Mouse (Mus musculus): ENCODE measurements at regions not wholly inside any gene's neighbourhood (a gene's known extent, or its start where the extent isn't known, plus 50 kb on each side); places are given as distances from the start of the nearest gene placed in this dataset.

GRCm38 (mm10) chr5:111931733-111932132 lies 198.0 kb downstream of the Gm26897 start:
- WGBS = 78% methylated on average over 3 of the region's 3 CpGs
- Histone ChIP-seq H3K9me3 (no peaks in the 10 kb centered on the region), H3K27ac (no peak overlapping the region), H3K9ac (no peak overlapping the region), H3K27me3 (no peaks in the 10 kb centered on the region), H3K4me2 (no peak overlapping the region), H3K4me3 (no peak overlapping the region), H3K36me3 (no peaks in the 10 kb centered on the region), H3K4me1 (no peaks in the 10 kb centered on the region)
- no peak for ATAC-seq (ENCODE audit: borderline replicate concordance, extremely low read depth, low FRiP score, low TSS enrichment)

- H3K36me3 ChIP-seq = no peaks in the 10 kb centered on the region
- ATAC-seq (ENCODE audit: borderline replicate concordance, extremely low read depth, low FRiP score, low TSS enrichment) = no peak
- no peaks in the 10 kb centered on the region for H3K27me3 ChIP-seq
- H3K9ac ChIP-seq = no peak overlapping the region
- no peak overlapping the region for H3K27ac ChIP-seq
- WGBS = 73% methylated on average over 3 of the region's 3 CpGs
- H3K4me3 ChIP-seq = no peak overlapping the region
- H3K4me2 ChIP-seq = no peak overlapping the region
- no peaks in the 10 kb centered on the region for H3K9me3 ChIP-seq
- H3K4me1 ChIP-seq = no peaks in the 10 kb centered on the region
Observed at GRCm38 (mm10) chr5:111935381-111936134, 201.8 kb downstream of the Gm26897 start.

- 71% methylated on average over 16 of the region's 16 CpGs for WGBS
- Histone ChIP-seq H3K9me3 (no peaks in the 10 kb centered on the region), H3K27ac (no peak overlapping the region), H3K36me3 (no peaks in the 10 kb centered on the region), H3K27me3 (no peaks in the 10 kb centered on the region), H3K4me1 (no peaks in the 10 kb centered on the region), H3K9ac (no peak overlapping the region), H3K4me2 (no peak overlapping the region), H3K4me3 (no peak overlapping the region)
- no peak for ATAC-seq (ENCODE audit: borderline replicate concordance, extremely low read depth, low FRiP score, low TSS enrichment)
Observed at GRCm38 (mm10) chr5:111941831-111942230, 208.1 kb downstream of the Gm26897 start.

- Histone ChIP-seq H3K9me3 (no peaks in the 10 kb centered on the region), H3K4me2 (no peak overlapping the region), H3K36me3 (no peaks in the 10 kb centered on the region), H3K9ac (no peak overlapping the region), H3K27ac (no peak overlapping the region), H3K4me3 (no peak overlapping the region), H3K4me1 (no peaks in the 10 kb centered on the region), H3K27me3 (no peaks in the 10 kb centered on the region)
- WGBS = 87% methylated on average over 2 of the region's 2 CpGs
- no peak for ATAC-seq (ENCODE audit: borderline replicate concordance, extremely low read depth, low FRiP score, low TSS enrichment)
Observed at GRCm38 (mm10) chr5:111942792-111943191, 209.1 kb downstream of the Gm26897 start.

GRCm38 (mm10) chr5:111943337-111944162 lies 209.8 kb downstream of the Gm26897 start:
- no peaks in the 10 kb centered on the region for H3K36me3 ChIP-seq
- no peaks in the 10 kb centered on the region for H3K9me3 ChIP-seq
- H3K4me3 ChIP-seq = no peak overlapping the region
- no peaks in the 10 kb centered on the region for H3K27me3 ChIP-seq
- H3K4me1 ChIP-seq = no peaks in the 10 kb centered on the region
- H3K27ac ChIP-seq = no peak overlapping the region
- ATAC-seq (ENCODE audit: borderline replicate concordance, extremely low read depth, low FRiP score, low TSS enrichment) = no peak
- no peak overlapping the region for H3K9ac ChIP-seq
- no peak overlapping the region for H3K4me2 ChIP-seq
- 66% methylated on average over 21 of the region's 21 CpGs for WGBS

- WGBS = 15% methylated on average over 23 of the region's 28 CpGs
- Histone ChIP-seq H3K4me2 (peak overlapping the region; percentile 31; the same call in 1 of the 2 replicates), H3K36me3 (no peaks in the 10 kb centered on the region), H3K9me3 (no peaks in the 10 kb centered on the region), H3K4me1 (no peaks in the 10 kb centered on the region), H3K4me3 (no peak overlapping the region), H3K27me3 (no peaks in the 10 kb centered on the region), H3K9ac (no peak overlapping the region), H3K27ac (no peak overlapping the region)
- peak; percentile 52; the same call in 1 of the 2 replicates for ATAC-seq (ENCODE audit: borderline replicate concordance, extremely low read depth, low FRiP score, low TSS enrichment)
Observed at GRCm38 (mm10) chr5:111944273-111944971, 210.7 kb downstream of the Gm26897 start.

- no peak overlapping the region for H3K4me3 ChIP-seq
- no peaks in the 10 kb centered on the region for H3K4me1 ChIP-seq
- no peak overlapping the region for H3K4me2 ChIP-seq
- WGBS = 43% methylated on average over 3 of the region's 3 CpGs
- H3K27me3 ChIP-seq = no peaks in the 10 kb centered on the region
- no peak overlapping the region for H3K27ac ChIP-seq
- H3K36me3 ChIP-seq = no peaks in the 10 kb centered on the region
- H3K9ac ChIP-seq = no peak overlapping the region
- H3K9me3 ChIP-seq = no peaks in the 10 kb centered on the region
- ATAC-seq (ENCODE audit: borderline replicate concordance, extremely low read depth, low FRiP score, low TSS enrichment) = peak; percentile 27; the same call in 1 of the 2 replicates
Observed at GRCm38 (mm10) chr5:111944972-111945285, 211.2 kb downstream of the Gm26897 start.

- no peaks in the 10 kb centered on the region for H3K4me1 ChIP-seq
- WGBS = 77% methylated on average over 11 of the region's 11 CpGs
- no peak overlapping the region for H3K4me2 ChIP-seq
- no peaks in the 10 kb centered on the region for H3K27me3 ChIP-seq
- H3K36me3 ChIP-seq = no peaks in the 10 kb centered on the region
- H3K9me3 ChIP-seq = no peaks in the 10 kb centered on the region
- no peak overlapping the region for H3K27ac ChIP-seq
- no peak overlapping the region for H3K9ac ChIP-seq
- ATAC-seq (ENCODE audit: borderline replicate concordance, extremely low read depth, low FRiP score, low TSS enrichment) = no peak
- H3K4me3 ChIP-seq = no peak overlapping the region
Observed at GRCm38 (mm10) chr5:111946281-111946680, 212.6 kb downstream of the Gm26897 start.

- no peaks in the 10 kb centered on the region for H3K36me3 ChIP-seq
- no peak overlapping the region for H3K9ac ChIP-seq
- 43% methylated on average over 28 of the region's 28 CpGs for WGBS
- no peak overlapping the region for H3K4me3 ChIP-seq
- H3K27me3 ChIP-seq = peaks cover 17% of the 10 kb centered on the region
- peaks cover 12% of the 10 kb centered on the region for H3K4me1 ChIP-seq
- peak overlapping the region; percentile 30; the same call in 1 of the 2 replicates for H3K4me2 ChIP-seq
- no peak overlapping the region for H3K27ac ChIP-seq
- ATAC-seq (ENCODE audit: borderline replicate concordance, extremely low read depth, low FRiP score, low TSS enrichment) = no peak
- no peaks in the 10 kb centered on the region for H3K9me3 ChIP-seq
Observed at GRCm38 (mm10) chr5:111957698-111958097, 224.0 kb downstream of the Gm26897 start.

GRCm38 (mm10) chr5:111958226-111958625 lies 224.5 kb downstream of the Gm26897 start:
- ATAC-seq (ENCODE audit: borderline replicate concordance, extremely low read depth, low FRiP score, low TSS enrichment) = no peak
- no peak overlapping the region for H3K27ac ChIP-seq
- no peak overlapping the region for H3K9ac ChIP-seq
- WGBS = 42% methylated on average over 17 of the region's 17 CpGs
- no peaks in the 10 kb centered on the region for H3K9me3 ChIP-seq
- H3K4me3 ChIP-seq = no peak overlapping the region
- no peaks in the 10 kb centered on the region for H3K36me3 ChIP-seq
- H3K4me1 ChIP-seq = peaks cover 12% of the 10 kb centered on the region
- peaks cover 17% of the 10 kb centered on the region for H3K27me3 ChIP-seq
- peak overlapping the region; percentile 30; the same call in 1 of the 2 replicates for H3K4me2 ChIP-seq

GRCm38 (mm10) chr5:111965311-111965710 lies 231.6 kb downstream of the Gm26897 start:
- H3K27me3 ChIP-seq = no peaks in the 10 kb centered on the region
- no peaks in the 10 kb centered on the region for H3K4me1 ChIP-seq
- H3K27ac ChIP-seq = no peak overlapping the region
- H3K9ac ChIP-seq = no peak overlapping the region
- 84% methylated on average over 7 of the region's 7 CpGs for WGBS
- H3K36me3 ChIP-seq = no peaks in the 10 kb centered on the region
- ATAC-seq (ENCODE audit: borderline replicate concordance, extremely low read depth, low FRiP score, low TSS enrichment) = no peak
- H3K4me2 ChIP-seq = no peak overlapping the region
- H3K4me3 ChIP-seq = no peak overlapping the region
- H3K9me3 ChIP-seq = no peaks in the 10 kb centered on the region

- no peak overlapping the region for H3K4me3 ChIP-seq
- no peaks in the 10 kb centered on the region for H3K9me3 ChIP-seq
- H3K27ac ChIP-seq = no peak overlapping the region
- ATAC-seq (ENCODE audit: borderline replicate concordance, extremely low read depth, low FRiP score, low TSS enrichment) = no peak
- H3K27me3 ChIP-seq = no peaks in the 10 kb centered on the region
- 52% methylated on average over 11 of the region's 11 CpGs for WGBS
- no peak overlapping the region for H3K4me2 ChIP-seq
- H3K9ac ChIP-seq = no peak overlapping the region
- no peaks in the 10 kb centered on the region for H3K4me1 ChIP-seq
- no peaks in the 10 kb centered on the region for H3K36me3 ChIP-seq
Observed at GRCm38 (mm10) chr5:111968121-111968520, 234.4 kb downstream of the Gm26897 start.
